Mouse (Mus musculus) cortical plate, adult 2 months (tissue): ENCODE results near the gene Itk.

Source experiments
- CTCF ChIP-seq: fragments of 200-500 bp; IDR thresholded peaks from 2 replicates; pipeline ENCODE4 v1.5.1; 2011; ENCODE audit warnings: mild to moderate bottlenecking, control low read depth, low read length; ENCODE audit not compliant: insufficient read depth; ENCODE audit errors: extremely low read depth
- POLR2A ChIP-seq: fragments of 200-500 bp; IDR thresholded peaks from 2 replicates; pipeline ENCODE4 v1.6.1; 2011; ENCODE audit warnings: mild to moderate bottlenecking, low read length, control low read depth; ENCODE audit not compliant: insufficient read depth; ENCODE audit errors: extremely low read depth

- TF ChIP-seq CTCF (no peak), POLR2A (no peak)
These were observed 105.5 kb downstream of the Itk start for GRCm38 (mm10) chr11:46283800-46284199.
